ENCODE assay signal across 8 mouse cellular contexts in the genomic region with DNA sequence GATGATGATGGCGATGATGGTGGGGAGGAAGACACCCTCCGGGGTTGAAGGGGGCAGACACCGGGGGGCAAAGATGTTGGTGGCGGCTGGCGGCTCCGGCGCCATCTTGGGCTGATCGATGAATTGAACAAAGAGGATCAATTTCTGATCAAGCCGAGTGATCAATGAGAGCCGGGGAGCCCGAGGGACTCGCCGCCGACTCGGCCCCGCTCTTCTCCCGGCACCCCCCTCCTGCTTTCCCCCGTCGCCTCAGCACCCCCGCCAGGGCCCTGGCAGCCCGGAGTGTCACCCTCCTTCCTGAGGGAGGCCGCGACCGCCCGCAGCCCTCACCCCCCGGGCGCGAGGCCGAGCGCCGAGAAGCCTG. TPM values are rescaled to one million over a fixed set of nuclear protein-coding genes. Genes with fewer than 3 reads are reported as not detected.
DNase-seq lines count a peak whose midpoint lies in the region; ATAC-seq and TF ChIP-seq lines count a peak whose summit lies in the region.

No protein-coding gene starts in this region.

- peak; percentile 47 for ATAC-seq in heart, embryonic 15.5 days (replicated peaks; ENCODE audit: insufficient number of reproducible peaks, insufficient read depth, low FRiP score, low read depth)
- ATAC-seq in forebrain, postnatal 0 days = peak; percentile 59
- peak; percentile 23 for ATAC-seq in liver, embryonic 15.5 days (ENCODE audit: insufficient read depth)
- peak; percentile 49 for ATAC-seq in stomach, postnatal 0 days (ENCODE audit: low FRiP score, low TSS enrichment)

- WGBS in heart, embryonic 15.5 days = under 1% methylated on average over 31 of the region's 31 CpGs
- whole genome bisulfite sequencing in forebrain, postnatal 0 days = 1% methylated on average over 31 of the region's 31 CpGs
- under 1% methylated on average over 31 of the region's 31 CpGs for WGBS in liver, embryonic 15.5 days (ENCODE audit: insufficient replicate concordance)
- under 1% methylated on average over 26 of the region's 31 CpGs for WGBS in stomach, postnatal 0 days

- H3K4me1 ChIP-seq in heart, embryonic 15.5 days (replicated peaks) = peaks cover 27% of the 10 kb centered on the region
- H3K4me1 ChIP-seq in forebrain, postnatal 0 days (ENCODE audit: insufficient read depth) = no peaks in the 10 kb centered on the region
- peaks cover 45% of the 10 kb centered on the region for H3K4me1 ChIP-seq in liver, embryonic 15.5 days (replicated peaks)
- H3K4me1 ChIP-seq in stomach, postnatal 0 days (replicated peaks; ENCODE audit: control insufficient read depth, insufficient read depth) = 0 out of 2 replicates have a peak, but pooled peaks cover 2% of the 10 kb centered on the region

- no peaks in the 10 kb centered on the region for H3K36me3 ChIP-seq in heart, embryonic 15.5 days
- H3K36me3 ChIP-seq in forebrain, postnatal 0 days (ENCODE audit: insufficient read depth) = no peaks in the 10 kb centered on the region
- H3K36me3 ChIP-seq in liver, embryonic 15.5 days (replicated peaks) = no peaks in the 10 kb centered on the region
- H3K36me3 ChIP-seq in stomach, postnatal 0 days (ENCODE audit: control insufficient read depth, insufficient read depth, low read length) = no peaks in the 10 kb centered on the region

- peak overlapping the region; percentile 97 for H3K4me2 ChIP-seq in heart, embryonic 15.5 days
- peak overlapping the region; percentile 93 for H3K4me2 ChIP-seq in forebrain, postnatal 0 days (ENCODE audit: low read depth)
- H3K4me2 ChIP-seq in liver, embryonic 15.5 days = peak overlapping the region; percentile 98
- peak overlapping the region; percentile 100 for H3K4me2 ChIP-seq in stomach, postnatal 0 days (replicated peaks; ENCODE audit: low read depth)

- no peak for DNase-seq in heart, adult 11 months
- peak; percentile 76 for DNase-seq in thymus, postnatal 4 days
- DNase-seq in thymus, postnatal 0 days (ENCODE audit: low spot score) = no peak
- no peak for DNase-seq in forebrain, postnatal 0 days
- no peak for DNase-seq in stomach, postnatal 0 days (ENCODE audit: low spot score)
- DNase-seq in layer of hippocampus, adult 18-20 months (ENCODE audit: low spot score in 2 of 2) = no peak

- H3K27me3 ChIP-seq in heart, embryonic 15.5 days = peaks cover 13% of the 10 kb centered on the region
- H3K27me3 ChIP-seq in forebrain, postnatal 0 days (ENCODE audit: insufficient read depth, low read length) = peaks cover 15% of the 10 kb centered on the region; the same call in 1 of the 2 replicates
- H3K27me3 ChIP-seq in liver, embryonic 15.5 days = peaks cover 52% of the 10 kb centered on the region
- H3K27me3 ChIP-seq in stomach, postnatal 0 days (ENCODE audit: control insufficient read depth, insufficient read depth, low read length) = no peaks in the 10 kb centered on the region

- no peak for TF ChIP-seq EP300 in stomach, postnatal 0 days (optimal IDR thresholded peaks at IDR 0.05)

- peak overlapping the region; percentile 92 for H3K9ac ChIP-seq in heart, embryonic 15.5 days
- H3K9ac ChIP-seq in forebrain, postnatal 0 days = peak overlapping the region; percentile 87
- H3K9ac ChIP-seq in liver, embryonic 15.5 days = peak overlapping the region; percentile 78
- H3K9ac ChIP-seq in stomach, postnatal 0 days (ENCODE audit: low read length) = peak overlapping the region; percentile 87

- peak overlapping the region; percentile 96 for H3K27ac ChIP-seq in heart, embryonic 15.5 days
- peak overlapping the region; percentile 86 for H3K27ac ChIP-seq in forebrain, postnatal 0 days (ENCODE audit: low read depth, low read length)
- H3K27ac ChIP-seq in liver, embryonic 15.5 days (replicated peaks) = peak overlapping the region; percentile 73
- H3K27ac ChIP-seq in stomach, postnatal 0 days (replicated peaks) = peak overlapping the region; percentile 89

- no peak for TF ChIP-seq CTCF in forebrain, postnatal 0 days (IDR thresholded peaks at IDR 0.05; ENCODE audit: low read depth)
- TF ChIP-seq CTCF in stomach, postnatal 0 days (IDR thresholded peaks at IDR 0.05; ENCODE audit: low read depth) = no peak

- H3K4me3 ChIP-seq in heart, embryonic 15.5 days = peak overlapping the region; percentile 97
- peak overlapping the region; percentile 80 for H3K4me3 ChIP-seq in forebrain, postnatal 0 days (ENCODE audit: low read depth, low read length)
- peak overlapping the region; percentile 89 for H3K4me3 ChIP-seq in liver, embryonic 15.5 days (replicated peaks)
- H3K4me3 ChIP-seq in stomach, postnatal 0 days (ENCODE audit: low read depth, low read length) = peak overlapping the region; percentile 99

- H3K9me3 ChIP-seq in heart, embryonic 15.5 days (replicated peaks) = no peaks in the 10 kb centered on the region
- no peaks in the 10 kb centered on the region for H3K9me3 ChIP-seq in forebrain, postnatal 0 days (ENCODE audit: low read length)
- no peaks in the 10 kb centered on the region for H3K9me3 ChIP-seq in liver, embryonic 15.5 days (replicated peaks)
- no peaks in the 10 kb centered on the region for H3K9me3 ChIP-seq in stomach, postnatal 0 days (ENCODE audit: control insufficient read depth, low read length)

RNA-seq across cellular contexts. Expression of a gene that starts 0.5 kb away (rescaled TPM):
- polyA plus RNA-seq in heart, embryonic 15.5 days (2015; fragmentation: Nextera tagmentation; extraction: Ambion mirVana) = 71.2 and 82.1 TPM in 2 replicates
- polyA plus RNA-seq in thymus, postnatal 0 days (2015; fragmentation: Nextera tagmentation; extraction: Ambion mirVana) = 113 and 126 TPM in 2 replicates
- 124 and 141 TPM in 2 replicates for total RNA-seq in forebrain, postnatal 0 days (2014; rRNA removed)
- polyA plus RNA-seq in forebrain, postnatal 0 days (2015; fragmentation: Nextera tagmentation; extraction: Ambion mirVana) = 82.9 and 86.0 TPM in 2 replicates
- 16.9 and 17.1 TPM in 2 replicates for polyA plus RNA-seq in liver, embryonic 15.5 days (2015; fragmentation: Nextera tagmentation; extraction: Ambion mirVana)
- 33.7 and 36.3 TPM in 2 replicates for polyA plus RNA-seq in stomach, postnatal 0 days (2015; fragmentation: Nextera tagmentation; extraction: Ambion mirVana)
- total RNA-seq in layer of hippocampus, adult 18-20 months (2021) = 10 to 100 TPM; 38.2 to 39.5 TPM
